Mouse (Mus musculus) cerebellum, adult 11 months (tissue): ENCODE data around the gene Pdcd10.

Source experiments
- DNase-seq: peaks from one replicate; pipeline ENCODE4 v3.0.0; 2022

Pdcd10 gene

DNA sequence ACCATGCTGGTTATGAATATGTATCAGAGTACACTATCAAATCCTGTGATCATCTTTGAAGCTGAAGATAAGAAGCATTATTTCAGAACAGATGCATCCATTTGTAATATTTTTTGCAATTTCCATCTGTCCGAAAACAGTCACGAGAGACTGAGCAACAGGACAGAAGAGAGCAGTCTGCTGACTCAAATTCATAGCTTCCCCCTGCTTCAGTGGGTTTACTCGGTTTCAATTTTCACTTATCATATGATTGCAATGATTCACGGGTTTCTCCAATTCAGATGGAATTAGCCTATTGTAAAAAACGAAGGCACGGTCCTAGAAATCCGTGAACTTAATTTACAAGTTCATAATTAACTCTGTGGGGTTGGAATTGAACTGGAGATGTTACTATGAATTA, 88.5 kb downstream of the Pdcd10 start:
- no peak for DNase-seq
